Mouse (Mus musculus) liver, embryonic 15.5 days (tissue): ENCODE measurements around the gene Tmem128. TPM values are rescaled to one million over a fixed set of nuclear protein-coding genes. Genes with fewer than 3 reads are reported as not detected.
A peak's percentile ranks its signal among the peaks of the same experiment; 100 is the strongest.

Experiments used
- ATAC-seq: fragments of 200-750 bp; cut with Nextera tagmentation; 2 replicates; pipeline ENCODE4 v1.8.0; 2017; ENCODE audit warnings: moderate number of reproducible peaks, mild to moderate bottlenecking, moderate library complexity; ENCODE audit not compliant: insufficient read depth
- H3K27ac ChIP-seq: fragments of 300-500 bp; sonication (generic); replicated peaks from 2 replicates; pipeline ENCODE4 v1.5.1; 2015; ENCODE audit warnings: mild to moderate bottlenecking, inconsistent platforms
- H3K27me3 ChIP-seq: fragments of 300-500 bp; sonication (generic); 2 replicates; pipeline ENCODE4 v1.6.1; 2015; ENCODE audit warnings: mild to moderate bottlenecking, inconsistent platforms
- H3K36me3 ChIP-seq: fragments of 300-500 bp; sonication (generic); replicated peaks from 2 replicates; pipeline ENCODE4 v1.6.1; 2015; ENCODE audit warnings: moderate library complexity, mild to moderate bottlenecking, inconsistent platforms
- H3K4me1 ChIP-seq: fragments of 300-500 bp; sonication (generic); replicated peaks from 2 replicates; pipeline ENCODE4 v1.6.1; 2015; ENCODE audit warnings: inconsistent platforms
- H3K4me2 ChIP-seq: fragments of 300-500 bp; sonication (generic); 2 replicates; pipeline ENCODE4 v1.6.1; 2015; ENCODE audit warnings: moderate library complexity, mild to moderate bottlenecking, inconsistent platforms
- H3K4me3 ChIP-seq: fragments of 300-500 bp; sonication (generic); replicated peaks from 2 replicates; pipeline ENCODE4 v1.5.1; 2015; ENCODE audit warnings: mild to moderate bottlenecking, inconsistent platforms
- H3K9ac ChIP-seq: fragments of 300-500 bp; sonication (generic); 2 replicates; pipeline ENCODE4 v1.6.1; 2015; ENCODE audit warnings: moderate library complexity, mild to moderate bottlenecking, inconsistent platforms
- H3K9me3 ChIP-seq: fragments of 300-500 bp; sonication (generic); replicated peaks from 2 replicates; pipeline ENCODE4 v1.6.1; 2016; ENCODE audit warnings: inconsistent platforms
- WGBS: fragments of 180-500 bp; shearing (Covaris S2); methylation state at CpG from one replicate; pipeline ENCODE4 v1.1.7; 2015; ENCODE audit warnings: mixed read lengths; ENCODE audit not compliant: insufficient replicate concordance; 5-methylcytosine and 5-hydroxymethylcytosine counted together
- polyA plus RNA-seq: library from polyadenylated mRNA; unstranded; fragments of >200 nt; fragmentation: Nextera tagmentation; extraction: Ambion mirVana; gene quantifications from 2 replicates; pipeline ENCODE4 v1.2.1, GENCODE M21; 2015

Tmem128 gene
- polyA plus RNA-seq, result 34.1 and 39.8 TPM in 2 replicates

- ATAC-seq, result peak; percentile 65
- Histone ChIP-seq H3K4me2 (peak within 1 kb of the TSS; percentile 77), H3K9ac (peak within 1 kb of the TSS; percentile 70), H3K27ac (peak within 1 kb of the TSS; percentile 77), H3K9me3 (no peaks in the 10 kb centered on the region), H3K4me3 (peak within 1 kb of the TSS; percentile 73), H3K27me3 (no peaks in the 10 kb centered on the region), H3K36me3 (peaks cover 30% of the 10 kb centered on the region), H3K4me1 (peaks cover 12% of the 10 kb centered on the region)
- under 1% methylated on average over 40 of the region's 40 CpGs for WGBS
Observed at GRCm38 (mm10) chr5:38260107-38260682, at the start of gene Tmem128. TSS of gene Tmem128 (plus strand) at chr5:38260185.

- no peak overlapping the region for H3K4me2 ChIP-seq
- peaks cover 6% of the 10 kb centered on the region; the same call in 1 of the 2 replicates for H3K4me1 ChIP-seq
- 51% methylated on average over 8 of the region's 8 CpGs for WGBS
- no peak overlapping the region for H3K9ac ChIP-seq
- H3K9me3 ChIP-seq, result no peaks in the 10 kb centered on the region
- no peak for ATAC-seq
- H3K36me3 ChIP-seq, result peaks cover 30% of the 10 kb centered on the region
- H3K4me3 ChIP-seq, result no peak overlapping the region
- no peak overlapping the region for H3K27ac ChIP-seq
- H3K27me3 ChIP-seq, result no peaks in the 10 kb centered on the region
Observed at GRCm38 (mm10) chr5:38211691-38212090, 48.3 kb upstream of the Tmem128 start.

DNA sequence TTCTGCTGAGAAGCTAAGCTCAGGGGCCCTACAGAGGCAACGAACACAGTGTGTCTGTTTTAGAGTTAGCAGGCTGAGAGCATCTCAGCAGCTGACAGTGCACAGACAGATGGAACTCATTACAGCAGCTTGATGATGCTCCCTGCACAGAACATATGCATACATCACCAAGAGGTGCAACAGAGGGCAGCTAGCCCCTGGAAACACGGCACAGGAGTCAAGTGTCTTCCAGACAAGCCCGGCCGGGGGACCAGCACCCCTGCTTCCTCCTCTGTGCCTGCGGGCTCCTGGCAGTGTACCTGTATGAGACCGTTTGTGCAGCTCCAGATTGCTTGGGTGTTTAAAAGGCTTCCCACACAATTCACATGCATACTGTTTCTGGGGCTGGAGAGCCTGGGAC lies 47.0 kb upstream of the Tmem128 start:
- ATAC-seq, result no peak
- no peak overlapping the region for H3K27ac ChIP-seq
- H3K9ac ChIP-seq, result no peak overlapping the region
- no peaks in the 10 kb centered on the region for H3K27me3 ChIP-seq
- peaks cover 30% of the 10 kb centered on the region for H3K36me3 ChIP-seq
- H3K4me2 ChIP-seq, result no peak overlapping the region
- WGBS, result 85% methylated on average over 6 of the region's 6 CpGs
- H3K9me3 ChIP-seq, result no peaks in the 10 kb centered on the region
- no peak overlapping the region for H3K4me3 ChIP-seq
- peaks cover 6% of the 10 kb centered on the region; the same call in 1 of the 2 replicates for H3K4me1 ChIP-seq

DNA sequence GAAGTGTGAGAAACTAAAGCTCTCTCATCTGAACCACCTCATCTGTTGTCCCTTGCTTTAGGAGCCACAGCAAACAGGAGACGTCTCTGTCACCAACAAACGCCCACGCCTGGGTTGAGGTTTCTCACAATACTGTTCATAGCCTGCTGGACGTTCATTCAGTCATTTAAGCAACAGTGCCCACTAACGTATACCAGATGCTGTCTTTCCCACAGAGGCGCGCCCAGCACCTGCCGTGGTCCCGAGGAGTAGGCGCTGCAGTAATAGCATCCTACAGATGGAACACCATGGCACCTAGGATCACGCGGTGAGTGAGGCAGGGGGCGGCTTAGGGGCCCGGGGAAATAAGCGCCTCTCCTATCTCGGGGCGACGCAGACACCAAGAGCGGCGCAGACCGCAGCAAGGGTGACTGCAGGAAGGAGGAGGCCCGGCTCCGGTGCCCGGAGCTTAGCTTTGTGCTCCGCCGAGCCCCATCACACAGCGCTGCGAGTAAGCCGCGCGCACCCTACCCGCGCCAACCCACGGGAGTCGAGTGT lies 40.1 kb upstream of the Tmem128 start:
- Histone ChIP-seq H3K27ac (peak overlapping the region; percentile 75), H3K27me3 (no peaks in the 10 kb centered on the region), H3K4me1 (peaks cover 31% of the 10 kb centered on the region), H3K4me3 (peak overlapping the region; percentile 92), H3K9ac (peak overlapping the region; percentile 82), H3K9me3 (no peaks in the 10 kb centered on the region), H3K4me2 (peak overlapping the region; percentile 94), H3K36me3 (peaks cover 15% of the 10 kb centered on the region)
- WGBS, result under 1% methylated on average over 35 of the region's 35 CpGs
- peak; percentile 70; the same call in 1 of the 2 replicates for ATAC-seq

DNA sequence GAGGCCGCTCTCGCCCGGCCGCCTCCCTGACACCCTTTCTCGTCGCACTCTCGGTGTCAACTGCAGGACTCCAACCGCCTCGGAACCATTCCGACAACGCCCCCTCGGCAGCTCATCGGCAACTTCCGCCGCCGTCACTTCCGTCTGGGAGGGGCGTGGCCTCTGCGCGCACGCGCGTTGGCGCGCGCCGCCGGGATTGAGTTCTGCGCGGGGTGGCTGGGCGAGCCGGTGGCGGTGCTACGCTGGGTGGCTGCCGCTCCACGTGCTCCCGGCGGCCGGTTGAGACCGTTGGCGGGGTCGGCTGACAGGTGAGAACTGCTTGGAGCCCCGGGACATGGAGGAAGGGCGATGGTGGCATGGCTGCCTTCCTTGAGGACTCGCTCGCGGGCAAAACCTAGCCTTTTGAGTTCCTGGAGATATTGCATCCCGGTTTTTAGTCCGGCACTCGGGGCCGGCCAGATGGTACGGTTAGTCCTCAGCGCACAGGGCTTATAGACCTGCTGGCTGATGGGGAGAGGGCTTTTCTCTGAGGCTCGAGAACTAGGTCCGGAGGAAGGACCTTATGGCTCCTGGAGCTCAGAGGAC lies 39.6 kb upstream of the Tmem128 start, which contains the start of the genes Zbtb49 and Lyar:
TSS of gene Zbtb49 (minus strand) at position 130 of the 585 bp plus-strand sequence.
TSS of gene Lyar (plus strand) at position 143 of the 585 bp plus-strand sequence.
- H3K4me2 ChIP-seq, result peak within 1 kb of the TSS; percentile 94
- no peaks in the 10 kb centered on the region for H3K27me3 ChIP-seq
- H3K36me3 ChIP-seq, result peaks cover 17% of the 10 kb centered on the region
- peak within 1 kb of the TSS; percentile 92 for H3K4me3 ChIP-seq
- ATAC-seq, result peak; percentile 91
- H3K27ac ChIP-seq, result peak within 1 kb of the TSS; percentile 75
- under 1% methylated on average over 55 of the region's 55 CpGs for WGBS
- peak within 1 kb of the TSS; percentile 82 for H3K9ac ChIP-seq
- peaks cover 31% of the 10 kb centered on the region for H3K4me1 ChIP-seq
- H3K9me3 ChIP-seq, result no peaks in the 10 kb centered on the region

GRCm38 (mm10) chr5:38235422-38235821 lies 24.6 kb upstream of the Tmem128 start:
- WGBS, result 61% methylated on average over 4 of the region's 4 CpGs
- H3K27ac ChIP-seq, result no peak overlapping the region
- peaks cover 47% of the 10 kb centered on the region for H3K36me3 ChIP-seq
- no peak overlapping the region for H3K4me3 ChIP-seq
- no peaks in the 10 kb centered on the region for H3K4me1 ChIP-seq
- ATAC-seq, result no peak
- no peaks in the 10 kb centered on the region for H3K27me3 ChIP-seq
- H3K9me3 ChIP-seq, result no peaks in the 10 kb centered on the region
- no peak overlapping the region for H3K4me2 ChIP-seq
- no peak overlapping the region for H3K9ac ChIP-seq

GRCm38 (mm10) chr5:38236627-38237026 lies 23.4 kb upstream of the Tmem128 start:
- no peak for ATAC-seq
- no peak overlapping the region for H3K27ac ChIP-seq
- 78% methylated on average over 2 of the region's 2 CpGs for WGBS

GRCm38 (mm10) chr5:38240727-38241472 lies 19.1 kb upstream of the Tmem128 start:
- Histone ChIP-seq H3K27me3 (no peaks in the 10 kb centered on the region), H3K4me2 (no peak overlapping the region), H3K4me1 (no peaks in the 10 kb centered on the region), H3K9me3 (no peaks in the 10 kb centered on the region), H3K27ac (no peak overlapping the region), H3K36me3 (0 out of 2 replicates have a peak, but pooled peaks cover 2% of the 10 kb centered on the region), H3K4me3 (no peak overlapping the region), H3K9ac (no peak overlapping the region)
- WGBS, result 50% methylated on average over 5 of the region's 5 CpGs
- no peak for ATAC-seq

More at GRCm38 (mm10) chr5:38236627-38237026, 23.4 kb upstream of the Tmem128 start:
- Histone ChIP-seq H3K9me3 (no peaks in the 10 kb centered on the region), H3K9ac (no peak overlapping the region), H3K4me2 (no peak overlapping the region), H3K27me3 (no peaks in the 10 kb centered on the region), H3K4me3 (no peak overlapping the region), H3K36me3 (peaks cover 35% of the 10 kb centered on the region), H3K4me1 (no peaks in the 10 kb centered on the region)

DNA sequence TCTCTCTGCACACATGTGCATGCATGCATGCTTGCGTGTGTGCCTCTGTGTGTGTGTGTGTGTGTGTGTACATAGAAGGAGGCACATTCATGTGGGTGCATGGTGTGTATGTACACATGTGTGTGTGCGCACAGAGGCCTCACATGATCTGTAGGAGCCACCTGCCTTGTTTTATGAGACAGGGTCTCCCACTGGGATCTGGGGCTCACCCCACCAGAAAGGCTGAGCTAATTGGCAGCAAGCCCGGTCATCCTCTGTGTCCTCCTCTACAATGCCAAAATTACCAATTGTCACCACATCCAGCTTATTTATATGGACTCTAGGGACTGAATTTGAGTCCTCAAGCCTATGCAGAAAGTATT lies 18.5 kb upstream of the Tmem128 start:
- Histone ChIP-seq H3K36me3 (no peaks in the 10 kb centered on the region), H3K4me3 (no peak overlapping the region), H3K9ac (no peak overlapping the region), H3K27ac (no peak overlapping the region), H3K9me3 (no peaks in the 10 kb centered on the region), H3K4me2 (no peak overlapping the region), H3K27me3 (no peaks in the 10 kb centered on the region), H3K4me1 (no peaks in the 10 kb centered on the region)
- WGBS, result 68% methylated on average over 3 of the region's 3 CpGs
- no peak for ATAC-seq

DNA sequence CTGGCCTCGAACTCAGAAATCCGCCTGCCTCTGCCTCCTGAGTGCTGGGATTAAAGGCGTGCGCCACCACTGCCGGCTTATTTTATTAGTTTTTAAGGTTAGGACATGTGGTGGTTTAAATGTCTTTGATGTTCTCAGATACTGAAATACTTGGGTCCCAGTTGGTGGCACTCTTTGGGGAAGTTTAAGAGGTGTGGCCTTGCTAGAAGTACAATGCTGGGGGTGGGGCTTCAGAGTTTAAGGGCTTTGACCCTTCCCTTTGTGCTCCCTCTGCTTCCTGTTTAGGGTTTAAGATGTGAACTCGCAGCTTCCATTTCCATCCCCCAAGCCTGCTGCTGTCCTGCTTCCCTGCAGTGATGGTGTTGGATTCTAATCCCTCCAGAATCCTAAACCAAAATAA lies 18.0 kb upstream of the Tmem128 start:
- Histone ChIP-seq H3K4me2 (no peak overlapping the region), H3K27me3 (no peaks in the 10 kb centered on the region), H3K9me3 (no peaks in the 10 kb centered on the region), H3K9ac (no peak overlapping the region), H3K4me1 (no peaks in the 10 kb centered on the region), H3K36me3 (no peaks in the 10 kb centered on the region), H3K27ac (no peak overlapping the region), H3K4me3 (no peak overlapping the region)
- no peak for ATAC-seq
- 70% methylated on average over 6 of the region's 6 CpGs for WGBS

DNA sequence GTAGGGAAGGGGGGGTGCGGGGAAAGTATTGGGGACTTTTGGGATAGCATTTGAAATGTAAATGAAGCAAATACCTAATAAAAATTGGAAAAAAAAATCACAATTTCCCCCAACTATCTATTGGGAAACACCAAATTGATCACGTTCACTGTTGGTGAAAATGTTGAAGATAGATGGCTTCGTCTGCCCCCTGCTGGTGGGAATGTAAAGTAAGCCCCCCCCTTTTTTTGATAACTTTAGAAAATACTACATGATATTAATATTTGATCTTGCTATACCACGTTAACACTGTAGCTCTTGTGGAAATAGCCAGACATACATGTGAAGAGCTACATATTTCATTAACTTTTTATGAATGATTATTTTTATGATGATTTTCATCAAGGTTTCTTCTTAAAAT lies 4.8 kb upstream of the Tmem128 start:
- no peak for ATAC-seq
- no peaks in the 10 kb centered on the region for H3K27me3 ChIP-seq
- H3K4me1 ChIP-seq, result 0 out of 2 replicates have a peak, but pooled peaks cover 7% of the 10 kb centered on the region
- no peak overlapping the region for H3K27ac ChIP-seq
- no peak overlapping the region for H3K9ac ChIP-seq
- H3K9me3 ChIP-seq, result no peaks in the 10 kb centered on the region
- H3K36me3 ChIP-seq, result no peaks in the 10 kb centered on the region
- no peak overlapping the region for H3K4me2 ChIP-seq
- H3K4me3 ChIP-seq, result no peak overlapping the region
- 26% methylated on average over 4 of the region's 4 CpGs for WGBS
